Comparison of ENCODE assay signal across 22 mouse cellular contexts in the genomic region with DNA sequence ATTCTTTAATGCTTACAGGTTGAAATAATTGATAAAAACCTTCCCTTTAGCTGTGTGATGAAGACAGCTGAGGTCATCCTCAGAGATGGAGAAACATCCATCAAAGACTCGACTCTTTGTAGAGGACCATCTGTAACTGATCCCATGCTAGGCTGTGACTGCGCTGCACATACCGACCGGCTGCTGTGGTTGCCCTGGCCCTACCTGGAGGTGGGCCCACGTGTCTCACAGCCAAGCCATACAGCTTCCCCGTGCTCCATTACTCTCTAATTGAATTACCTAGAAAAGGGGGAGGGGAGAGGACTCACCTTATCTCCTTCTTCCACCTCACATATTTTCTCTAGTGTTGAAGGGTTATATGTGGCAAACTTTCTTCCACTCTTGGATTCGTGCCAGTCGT. TPM values are rescaled to one million over a fixed set of nuclear protein-coding genes. Genes with fewer than 3 reads are reported as not detected.
A peak's percentile ranks its signal among the peaks of the same experiment; 100 is the strongest.
DNase-seq lines count a peak whose midpoint lies in the region; ATAC-seq and TF ChIP-seq lines count a peak whose summit lies in the region.
"Had no signal": no experiment of that assay in that cellular context is flagged by ENCODE, and none has a peak within 500 bp of the region (broad histone marks: within the 10 kb centered on the region; RNA-seq: fewer than 3 reads in every experiment).

No protein-coding gene starts in this region.

- TF ChIP-seq POLR2A in kidney, adult 2 months (IDR thresholded peaks at IDR 0.05; ENCODE audit: low read depth, low read length): no peak

- H3K4me2 ChIP-seq in intestine, embryonic 14.5 days (ENCODE audit: low read length): no peak overlapping the region
- H3K4me2 ChIP-seq in intestine, embryonic 16.5 days (ENCODE audit: low read depth, low read length): no peak overlapping the region
- no peak overlapping the region for H3K4me2 ChIP-seq in kidney, embryonic 14.5 days (replicated peaks; ENCODE audit: low read depth, low read length)
- H3K4me2 ChIP-seq in kidney, embryonic 16.5 days (replicated peaks; ENCODE audit: low read depth, low read length): no peak overlapping the region

- no peaks in the 10 kb centered on the region for H3K9me3 ChIP-seq in intestine, embryonic 14.5 days (ENCODE audit: control insufficient read depth, low read length)
- no peaks in the 10 kb centered on the region for H3K9me3 ChIP-seq in intestine, embryonic 16.5 days (ENCODE audit: control insufficient read depth, low read length)
- no peaks in the 10 kb centered on the region for H3K9me3 ChIP-seq in kidney, embryonic 14.5 days (ENCODE audit: control insufficient read depth, low read length)
- no peaks in the 10 kb centered on the region for H3K9me3 ChIP-seq in kidney, embryonic 16.5 days (ENCODE audit: low read length)
- H3K9me3 ChIP-seq: G1E had no signal

- 0 out of 2 replicates have a peak, but pooled peaks have one; percentile 32 for ATAC-seq in intestine, embryonic 14.5 days (replicated peaks; ENCODE audit: low FRiP score, low TSS enrichment, low read depth)
- ATAC-seq in intestine, embryonic 16.5 days: no peak
- ATAC-seq in kidney, embryonic 14.5 days (ENCODE audit: low FRiP score, low TSS enrichment): peak; percentile 62
- ATAC-seq in kidney, embryonic 16.5 days (ENCODE audit: low FRiP score, low TSS enrichment): peak; percentile 63; the same call in 1 of the 2 replicates
- ATAC-seq: activated CD4-positive, CD25-positive, alpha-beta regulatory T cell, adult 4 months; CD4-positive, CD25-positive, alpha-beta regulatory T cell, adult 4 months; Patski had no signal

- no peaks in the 10 kb centered on the region for H3K36me3 ChIP-seq in intestine, embryonic 14.5 days (ENCODE audit: control insufficient read depth, insufficient read depth, low read length)
- H3K36me3 ChIP-seq in intestine, embryonic 16.5 days (ENCODE audit: control insufficient read depth, insufficient read depth, low read length): no peaks in the 10 kb centered on the region
- no peaks in the 10 kb centered on the region for H3K36me3 ChIP-seq in kidney, embryonic 14.5 days (ENCODE audit: control insufficient read depth, insufficient read depth, low read length)
- no peaks in the 10 kb centered on the region for H3K36me3 ChIP-seq in kidney, adult 2 months (ENCODE audit: control insufficient read depth, insufficient read depth, low read length)
- no peaks in the 10 kb centered on the region for H3K36me3 ChIP-seq in kidney, embryonic 16.5 days (ENCODE audit: insufficient read depth, low read length)
- H3K36me3 ChIP-seq: G1E had no signal

- peaks cover 25% of the 10 kb centered on the region for H3K27me3 ChIP-seq in intestine, embryonic 14.5 days (replicated peaks; ENCODE audit: control insufficient read depth, insufficient read depth, low read length)
- H3K27me3 ChIP-seq in intestine, embryonic 16.5 days (replicated peaks; ENCODE audit: control insufficient read depth, insufficient read depth, low read length): peaks cover 21% of the 10 kb centered on the region
- peaks cover 19% of the 10 kb centered on the region for H3K27me3 ChIP-seq in kidney, embryonic 14.5 days (ENCODE audit: control insufficient read depth, insufficient read depth, low read length)
- no peaks in the 10 kb centered on the region for H3K27me3 ChIP-seq in kidney, adult 2 months (replicated peaks; ENCODE audit: control insufficient read depth, insufficient read depth, low read length)
- peaks cover 26% of the 10 kb centered on the region for H3K27me3 ChIP-seq in kidney, embryonic 16.5 days (ENCODE audit: insufficient read depth, low read length)
- H3K27me3 ChIP-seq: Patski had no signal

- H3K4me1 ChIP-seq in intestine, embryonic 14.5 days (replicated peaks; ENCODE audit: control insufficient read depth, insufficient read depth, low read length): peaks cover 2% of the 10 kb centered on the region; the same call in 1 of the 2 replicates
- peaks cover 3% of the 10 kb centered on the region; the same call in 1 of the 2 replicates for H3K4me1 ChIP-seq in intestine, embryonic 16.5 days (ENCODE audit: control insufficient read depth, insufficient read depth, low read length)
- 0 out of 2 replicates have a peak, but pooled peaks cover 1% of the 10 kb centered on the region for H3K4me1 ChIP-seq in kidney, embryonic 14.5 days (ENCODE audit: control insufficient read depth, insufficient read depth, low read length)
- no peaks in the 10 kb centered on the region for H3K4me1 ChIP-seq in kidney, adult 2 months (ENCODE audit: control insufficient read depth, insufficient read depth, low read length)
- H3K4me1 ChIP-seq in kidney, embryonic 16.5 days (ENCODE audit: insufficient read depth, low read length): no peaks in the 10 kb centered on the region; the same call in 1 of the 2 replicates

- TF ChIP-seq CTCF in kidney, adult 2 months (conservative IDR thresholded peaks at IDR 0.05; ENCODE audit: insufficient read depth, insufficient read length, low read depth, low read length): no peak

- 69% methylated on average over 8 of the region's 8 CpGs for WGBS in intestine, embryonic 14.5 days
- WGBS in intestine, embryonic 16.5 days: 70% methylated on average over 8 of the region's 8 CpGs
- 65% methylated on average over 8 of the region's 8 CpGs for WGBS in kidney, embryonic 14.5 days
- WGBS in kidney, adult 2 months: 68% methylated on average over 8 of the region's 8 CpGs
- 66% methylated on average over 8 of the region's 8 CpGs for WGBS in kidney, embryonic 16.5 days

- H3K9ac ChIP-seq in intestine, embryonic 14.5 days (ENCODE audit: low read length): no peak overlapping the region
- no peak overlapping the region for H3K9ac ChIP-seq in intestine, embryonic 16.5 days (ENCODE audit: low read depth, low read length)
- H3K9ac ChIP-seq in kidney, embryonic 14.5 days (ENCODE audit: low read depth, low read length): no peak overlapping the region
- H3K9ac ChIP-seq in kidney, embryonic 16.5 days (replicated peaks; ENCODE audit: low read length): no peak overlapping the region

- H3K4me3 ChIP-seq in intestine, embryonic 14.5 days (ENCODE audit: low read depth, low read length): no peak overlapping the region
- H3K4me3 ChIP-seq in intestine, embryonic 16.5 days (ENCODE audit: low read length): no peak overlapping the region
- H3K4me3 ChIP-seq in kidney, embryonic 14.5 days (ENCODE audit: low read length): no peak overlapping the region
- H3K4me3 ChIP-seq in kidney, adult 2 months (ENCODE audit: insufficient read depth, low read depth, low read length): no peak overlapping the region
- H3K4me3 ChIP-seq in kidney, embryonic 16.5 days (ENCODE audit: low read length): no peak overlapping the region

- no peak overlapping the region for H3K27ac ChIP-seq in intestine, embryonic 14.5 days (ENCODE audit: low read depth)
- no peak overlapping the region for H3K27ac ChIP-seq in intestine, embryonic 16.5 days (ENCODE audit: low read length)
- no peak overlapping the region for H3K27ac ChIP-seq in kidney, embryonic 14.5 days (ENCODE audit: low read depth, low read length)
- no peak overlapping the region for H3K27ac ChIP-seq in kidney, adult 2 months (ENCODE audit: insufficient read depth, low read depth, low read length)
- H3K27ac ChIP-seq in kidney, embryonic 16.5 days (ENCODE audit: low read length): no peak overlapping the region

- no peak for DNase-seq in intestine, embryonic 14.5 days (ENCODE audit: low spot score)
- DNase-seq in kidney, adult 2 months: no peak
- no peak for DNase-seq in kidney, postnatal 36 days
- DNase-seq: adrenal gland, adult 2 months; adrenal gland, adult 8-10 months; adrenal gland, postnatal 10 days; adrenal gland, postnatal 14 days; adrenal gland, postnatal 25 days; adrenal gland, postnatal 36 days; B cell, adult 2 months; cerebellum, adult 11 months; cerebellum, adult 11-12 months; cerebellum, adult 18-20 months had no signal

RNA-seq across cellular contexts. Expression of a gene that starts 5.4 kb away (rescaled TPM):
- 8.4 and 8.5 TPM in 2 replicates for polyA plus RNA-seq in intestine, embryonic 14.5 days (2014; fragmentation: Nextera tagmentation; extraction: Ambion mirVana)
- 27.0 and 27.4 TPM in 2 replicates for polyA plus RNA-seq in intestine, embryonic 16.5 days (2015; fragmentation: Nextera tagmentation; extraction: Ambion mirVana)
- 30.4 and 41.7 TPM in 2 replicates for polyA plus RNA-seq in kidney, embryonic 14.5 days (2014; fragmentation: Nextera tagmentation; extraction: Ambion mirVana)
- polyA plus RNA-seq in kidney, adult 2 months (2012; rRNA removed): 8.2 and 10.7 TPM in 2 replicates
- polyA plus RNA-seq in kidney, embryonic 16.5 days (2015; fragmentation: Nextera tagmentation; extraction: Ambion mirVana): 43.4 and 48.6 TPM in 2 replicates
- polyA plus RNA-seq: G1E had no signal

RNA-seq across cellular contexts. Expression of a gene that starts 33.8 kb away (rescaled TPM):
- polyA plus RNA-seq in intestine, embryonic 14.5 days (2014; fragmentation: Nextera tagmentation; extraction: Ambion mirVana): 15.5 and 16.9 TPM in 2 replicates
- polyA plus RNA-seq in intestine, embryonic 16.5 days (2015; fragmentation: Nextera tagmentation; extraction: Ambion mirVana): 15.4 and 16.6 TPM in 2 replicates
- polyA plus RNA-seq in kidney, embryonic 14.5 days (2014; fragmentation: Nextera tagmentation; extraction: Ambion mirVana): 9.3 and 12.4 TPM in 2 replicates
- 17.3 and 22.3 TPM in 2 replicates for polyA plus RNA-seq in kidney, adult 2 months (2012; rRNA removed)
- 16.7 and 18.1 TPM in 2 replicates for polyA plus RNA-seq in kidney, embryonic 16.5 days (2015; fragmentation: Nextera tagmentation; extraction: Ambion mirVana)
- polyA plus RNA-seq: G1E had no signal

RNA-seq across cellular contexts. Expression of a gene that starts 56.2 kb away (rescaled TPM):
- polyA plus RNA-seq in intestine, embryonic 14.5 days (2014; fragmentation: Nextera tagmentation; extraction: Ambion mirVana): not detected in 2 replicates
- polyA plus RNA-seq in intestine, embryonic 16.5 days (2015; fragmentation: Nextera tagmentation; extraction: Ambion mirVana): not detected in 2 replicates
- polyA plus RNA-seq in kidney, embryonic 14.5 days (2014; fragmentation: Nextera tagmentation; extraction: Ambion mirVana): not detected in 2 replicates
- not detected in 2 replicates for polyA plus RNA-seq in kidney, adult 2 months (2012; rRNA removed)
- polyA plus RNA-seq in kidney, embryonic 16.5 days (2015; fragmentation: Nextera tagmentation; extraction: Ambion mirVana): not detected in 2 replicates
- polyA plus RNA-seq: activated CD4-positive, CD25-positive, alpha-beta regulatory T cell, adult 4 months; adrenal gland, adult 2 months; brain, embryonic 14.5 days; C2C12; CD4-positive, CD25-positive, alpha-beta regulatory T cell, adult 4 months; G1E; Patski had no signal
